Mouse (Mus musculus) CH12.LX (cell line): ENCODE data around the gene B3galt4.

Experiments
- E2F4 ChIP-seq: IDR thresholded peaks from 2 replicates; pipeline ENCODE4 v1.6.1; 2011; ENCODE audit warnings: low read depth, low read length, improper control_type of control experiment; ENCODE audit not compliant: insufficient replicate concordance
- RCOR1 ChIP-seq: conservative IDR thresholded peaks from 2 replicates; pipeline ENCODE4 v1.6.1; 2012; ENCODE audit warnings: low read depth, mild to moderate bottlenecking, inconsistent platforms, low read length, improper control_type of control experiment
- TCF12 ChIP-seq: IDR thresholded peaks from 2 replicates; pipeline ENCODE4 v1.6.1; 2014; ENCODE audit warnings: low read depth, mild to moderate bottlenecking, inconsistent platforms, low read length, improper control_type of control experiment
- ZC3H11A ChIP-seq: IDR thresholded peaks from 2 replicates; pipeline ENCODE4 v1.6.1; 2012; ENCODE audit warnings: low read depth, mild to moderate bottlenecking, inconsistent platforms, low read length, improper control_type of control experiment

GRCm38 (mm10) chr17:33959135-33959534, 7.8 kb upstream of the B3galt4 start:
- no peak for TF ChIP-seq ZC3H11A
- TF ChIP-seq RCOR1 = no peak
- no peak for TF ChIP-seq E2F4
- no peak for TF ChIP-seq TCF12
